Mouse (Mus musculus): ENCODE data around the gene Ampd2. TPM values are rescaled to one million over a fixed set of nuclear protein-coding genes. Genes with fewer than 3 reads are reported as not detected.

Gene Ampd2
- polyA plus RNA-seq, 1 experiment from 2014 or later = 48.5 TPM

- H3K36me3 ChIP-seq = peaks cover 28% of the 10 kb centered on the region
- H3K27ac ChIP-seq = no peak overlapping the region
- peaks cover 49% of the 10 kb centered on the region for H3K4me1 ChIP-seq
- no peak for ATAC-seq (ENCODE audit: low FRiP score, low read depth)
- H3K4me2 ChIP-seq (replicated peaks) = peak overlapping the region; percentile 38; the same call in 1 of the 2 replicates
- H3K4me3 ChIP-seq = no peak overlapping the region
- H3K9ac ChIP-seq = peak overlapping the region; percentile 48; the same call in 1 of the 2 replicates
- H3K27me3 ChIP-seq = no peaks in the 10 kb centered on the region
- 23% methylated on average over 2 of the region's 2 CpGs for WGBS
- no peaks in the 10 kb centered on the region for H3K9me3 ChIP-seq
These were observed 3.3 kb downstream of the Ampd2 start for GRCm38 (mm10) chr3:108083161-108083560.

GRCm38 (mm10) chr3:108082251-108082875 lies 4.1 kb downstream of the Ampd2 start:
- Histone ChIP-seq H3K9me3 (no peaks in the 10 kb centered on the region), H3K27me3 (no peaks in the 10 kb centered on the region), H3K27ac (no peak overlapping the region; the same call in 1 of the 2 replicates), H3K9ac (peak overlapping the region; percentile 57), H3K4me2 (replicated peaks) (peak overlapping the region; percentile 38), H3K4me1 (peaks cover 45% of the 10 kb centered on the region), H3K4me3 (no peak overlapping the region), H3K36me3 (peaks cover 36% of the 10 kb centered on the region)
- no peak for ATAC-seq (ENCODE audit: low FRiP score, low read depth)
- WGBS = 43% methylated on average over 1 of the region's 1 CpGs

GRCm38 (mm10) chr3:108081681-108082080 lies 4.8 kb downstream of the Ampd2 start:
- Histone ChIP-seq H3K4me1 (peaks cover 39% of the 10 kb centered on the region), H3K27ac (peak overlapping the region; percentile 8; the same call in 1 of the 2 replicates), H3K9me3 (no peaks in the 10 kb centered on the region), H3K4me2 (replicated peaks) (peak overlapping the region; percentile 38), H3K36me3 (peaks cover 43% of the 10 kb centered on the region), H3K9ac (peak overlapping the region; percentile 57), H3K4me3 (no peak overlapping the region), H3K27me3 (no peaks in the 10 kb centered on the region)
- 51% methylated on average over 4 of the region's 4 CpGs for WGBS
- ATAC-seq (ENCODE audit: low FRiP score, low read depth) = no peak

- H3K27ac ChIP-seq = no peak overlapping the region
- H3K36me3 ChIP-seq = peaks cover 84% of the 10 kb centered on the region
- WGBS = 91% methylated on average over 9 of the region's 9 CpGs
These were observed 9.6 kb downstream of the Ampd2 start for GRCm38 (mm10) chr3:108076836-108077235.

GRCm38 (mm10) chr3:108072983-108073569 lies 13.4 kb downstream of the Ampd2 start:
- Histone ChIP-seq H3K27me3 (no peaks in the 10 kb centered on the region), H3K9ac (no peak overlapping the region), H3K4me2 (replicated peaks) (no peak overlapping the region), H3K9me3 (no peaks in the 10 kb centered on the region), H3K27ac (no peak overlapping the region), H3K4me1 (no peaks in the 10 kb centered on the region), H3K4me3 (no peak overlapping the region), H3K36me3 (peaks cover 57% of the 10 kb centered on the region)
- WGBS = 74% methylated on average over 10 of the region's 10 CpGs
- no peak for ATAC-seq (ENCODE audit: low FRiP score, low read depth)

More at GRCm38 (mm10) chr3:108076836-108077235, 9.6 kb downstream of the Ampd2 start:
- Histone ChIP-seq H3K9ac (no peak overlapping the region), H3K9me3 (no peaks in the 10 kb centered on the region), H3K4me1 (peaks cover 5% of the 10 kb centered on the region), H3K4me2 (replicated peaks) (no peak overlapping the region), H3K4me3 (no peak overlapping the region), H3K27me3 (no peaks in the 10 kb centered on the region)
- ATAC-seq (ENCODE audit: low FRiP score, low read depth) = no peak

- peaks cover 32% of the 10 kb centered on the region for H3K36me3 ChIP-seq
- no peak overlapping the region for H3K27ac ChIP-seq
- H3K9me3 ChIP-seq = no peaks in the 10 kb centered on the region
- ATAC-seq (ENCODE audit: low FRiP score, low read depth) = no peak
- no peaks in the 10 kb centered on the region for H3K27me3 ChIP-seq
- WGBS = 66% methylated on average over 10 of the region's 10 CpGs
- H3K9ac ChIP-seq = no peak overlapping the region
- H3K4me1 ChIP-seq = no peaks in the 10 kb centered on the region
- H3K4me3 ChIP-seq = no peak overlapping the region
- H3K4me2 ChIP-seq (replicated peaks) = no peak overlapping the region
These were observed 15.9 kb downstream of the Ampd2 start for GRCm38 (mm10) chr3:108070295-108071293.

- H3K4me2 ChIP-seq (replicated peaks) = no peak overlapping the region
- no peaks in the 10 kb centered on the region for H3K4me1 ChIP-seq
- H3K36me3 ChIP-seq = peaks cover 19% of the 10 kb centered on the region
- no peaks in the 10 kb centered on the region for H3K27me3 ChIP-seq
- H3K9ac ChIP-seq = no peak overlapping the region
- WGBS = 69% methylated on average over 13 of the region's 13 CpGs
- ATAC-seq (ENCODE audit: low FRiP score, low read depth) = no peak
- no peaks in the 10 kb centered on the region for H3K9me3 ChIP-seq
- no peak overlapping the region for H3K27ac ChIP-seq
- H3K4me3 ChIP-seq = no peak overlapping the region
These were observed 17.1 kb downstream of the Ampd2 start for GRCm38 (mm10) chr3:108069231-108069870.

GRCm38 (mm10) chr3:108068826-108069225 lies 17.6 kb downstream of the Ampd2 start:
- Histone ChIP-seq H3K27me3 (no peaks in the 10 kb centered on the region), H3K4me1 (no peaks in the 10 kb centered on the region), H3K27ac (no peak overlapping the region), H3K9ac (no peak overlapping the region), H3K4me3 (no peak overlapping the region), H3K36me3 (peaks cover 14% of the 10 kb centered on the region), H3K4me2 (replicated peaks) (no peak overlapping the region), H3K9me3 (no peaks in the 10 kb centered on the region)
- no peak for ATAC-seq (ENCODE audit: low FRiP score, low read depth)
- WGBS = 16% methylated on average over 1 of the region's 1 CpGs

GRCm38 (mm10) chr3:108067370-108067934 lies 19.0 kb downstream of the Ampd2 start:
- 72% methylated on average over 6 of the region's 6 CpGs for WGBS
- Histone ChIP-seq H3K4me3 (no peak overlapping the region), H3K27me3 (no peaks in the 10 kb centered on the region), H3K36me3 (peaks cover 5% of the 10 kb centered on the region), H3K9me3 (no peaks in the 10 kb centered on the region), H3K9ac (no peak overlapping the region), H3K4me1 (no peaks in the 10 kb centered on the region), H3K4me2 (replicated peaks) (no peak overlapping the region), H3K27ac (no peak overlapping the region)
- ATAC-seq (ENCODE audit: low FRiP score, low read depth) = no peak

GRCm38 (mm10) chr3:108065551-108065950 lies 20.9 kb downstream of the Ampd2 start:
- no peak for ATAC-seq (ENCODE audit: low FRiP score, low read depth)
- Histone ChIP-seq H3K9me3 (no peaks in the 10 kb centered on the region), H3K9ac (no peak overlapping the region), H3K36me3 (no peaks in the 10 kb centered on the region), H3K4me1 (no peaks in the 10 kb centered on the region), H3K4me2 (replicated peaks) (no peak overlapping the region), H3K27ac (no peak overlapping the region), H3K4me3 (no peak overlapping the region), H3K27me3 (no peaks in the 10 kb centered on the region)
- WGBS = 85% methylated on average over 9 of the region's 9 CpGs

- ATAC-seq (ENCODE audit: low FRiP score, low read depth) = no peak; the same call in 1 of the 2 replicates
- 76% methylated on average over 4 of the region's 4 CpGs for WGBS
- Histone ChIP-seq H3K36me3 (no peaks in the 10 kb centered on the region), H3K4me3 (no peak overlapping the region), H3K27ac (no peak overlapping the region), H3K9me3 (no peaks in the 10 kb centered on the region), H3K4me2 (replicated peaks) (no peak overlapping the region), H3K9ac (no peak overlapping the region), H3K4me1 (no peaks in the 10 kb centered on the region), H3K27me3 (no peaks in the 10 kb centered on the region)
These were observed 21.8 kb downstream of the Ampd2 start for GRCm38 (mm10) chr3:108064672-108065071.

Data from limb, embryonic 13.5 days (tissue).